Mouse (Mus musculus) right cerebral cortex, postnatal 10 days (tissue): Measurements from ENCODE around the gene Dop1a.

Experiments
- DNase-seq, 2 experiments: peaks; one replicate each; pipeline ENCODE4 v3.0.0; 2021; ENCODE audit warnings: low spot score in 2 of 2

Dop1a gene

DNA sequence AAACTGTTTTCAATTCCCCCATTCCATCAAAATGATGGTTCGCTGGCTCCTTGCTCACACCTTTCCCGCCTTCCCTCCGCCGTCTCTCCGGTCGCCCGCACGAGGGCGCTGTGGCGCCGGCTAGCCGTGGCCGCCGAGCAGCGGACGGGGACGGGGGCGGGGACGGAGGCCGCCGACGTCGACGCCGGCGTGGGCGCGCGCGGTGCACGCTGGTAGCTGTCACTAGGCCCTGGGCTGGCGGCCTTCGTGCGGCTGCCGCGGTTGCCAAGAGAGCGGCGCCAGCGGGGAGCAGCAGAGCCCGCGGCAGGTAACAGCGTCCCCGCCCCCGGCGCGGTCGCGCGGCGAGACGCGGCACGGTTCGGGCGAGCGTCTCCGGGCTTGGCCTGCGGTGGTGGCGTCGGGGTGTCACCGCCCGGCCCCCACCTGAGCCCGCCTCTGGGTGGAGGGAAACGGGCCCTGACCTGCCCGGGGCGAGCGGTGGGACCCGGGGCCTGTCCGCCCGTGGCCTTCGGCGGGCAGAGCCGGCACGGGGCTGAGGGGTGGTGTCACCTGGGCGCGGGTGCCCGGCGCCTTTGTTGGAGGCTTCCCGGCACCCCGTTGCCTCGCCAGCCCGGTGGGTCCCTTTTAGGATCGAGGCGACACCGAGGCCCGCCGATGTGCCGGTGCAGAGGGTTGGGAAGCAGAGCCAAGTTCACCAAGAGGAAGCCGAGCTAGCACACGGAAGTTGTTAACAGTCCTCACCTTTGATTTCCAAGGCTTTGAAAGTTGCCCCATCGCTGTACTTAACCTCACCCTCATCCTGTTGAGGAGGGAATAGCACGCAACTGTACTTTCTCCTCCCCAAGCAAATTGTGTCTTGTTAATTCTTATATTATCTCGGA, at the start of gene Dop1a:
Gene Dop1a, plus strand, starts transcription at position 165 of the 881 bp plus-strand sequence.
- DNase-seq = peak; percentile 91 to 93

- no peak for DNase-seq
These were observed 49.0 kb upstream of the Dop1a start for GRCm38 (mm10) chr9:86417971-86418370.

DNA sequence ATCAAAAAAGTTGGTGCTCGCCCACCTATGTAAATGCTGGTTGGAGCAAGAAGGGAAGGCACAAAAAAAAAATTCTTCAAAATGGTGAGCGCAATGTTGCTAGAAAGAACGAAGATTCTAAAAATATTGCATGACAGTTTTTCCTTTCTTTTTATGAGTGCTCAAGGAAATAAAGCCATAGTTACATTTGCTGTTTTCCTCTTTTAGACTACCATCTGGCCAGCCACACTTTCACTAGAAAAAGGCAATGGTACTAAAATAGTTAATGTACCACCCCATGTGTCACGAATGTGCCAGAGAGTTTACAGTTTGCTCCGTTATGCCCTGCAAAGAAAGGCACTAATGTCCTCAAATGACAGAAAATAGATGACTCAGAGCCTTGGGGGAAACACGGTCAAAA, 47.6 kb upstream of the Dop1a start:
- peak; percentile 35 to 62 for DNase-seq

DNA sequence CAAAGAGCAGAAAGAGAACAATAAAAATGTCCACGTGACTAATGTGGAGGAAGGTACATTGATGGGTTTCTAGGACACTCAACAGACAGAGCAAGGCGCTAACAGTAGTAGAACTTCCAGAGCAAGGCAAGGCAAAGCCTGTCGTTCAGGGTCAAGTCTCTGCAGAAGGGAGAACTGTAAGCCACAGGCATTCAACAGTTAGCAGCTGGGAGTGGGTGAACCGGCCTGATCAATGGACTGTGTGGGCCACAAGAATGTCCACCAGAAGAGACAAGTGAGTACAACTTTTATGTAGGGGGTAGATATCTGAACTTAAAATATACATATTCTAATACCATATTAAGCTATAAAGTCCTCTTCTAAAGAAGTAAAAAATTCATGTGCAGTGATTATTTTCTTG, 43.6 kb upstream of the Dop1a start:
- DNase-seq = no peak

DNA sequence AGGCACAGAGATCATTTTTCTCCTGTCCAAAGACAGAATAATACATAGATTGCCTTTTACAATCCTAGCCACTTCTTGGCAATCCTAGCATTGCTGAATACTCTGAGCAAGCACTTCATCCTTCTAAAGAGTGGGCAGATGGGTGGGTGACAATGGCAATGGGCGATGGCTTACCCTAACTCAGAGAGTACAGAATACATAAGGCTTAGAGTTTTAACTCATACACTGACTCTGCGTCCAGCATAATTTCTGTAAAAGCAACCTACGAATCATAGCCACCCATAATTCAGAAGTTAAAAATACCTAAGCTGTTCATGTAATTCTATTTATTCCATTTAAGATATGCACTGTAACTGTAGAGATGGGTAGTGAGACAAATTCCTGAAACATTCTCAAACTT, 31.4 kb upstream of the Dop1a start:
- DNase-seq = no peak

- DNase-seq = no peak
These were observed 30.3 kb upstream of the Dop1a start for GRCm38 (mm10) chr9:86436608-86437007.

DNA sequence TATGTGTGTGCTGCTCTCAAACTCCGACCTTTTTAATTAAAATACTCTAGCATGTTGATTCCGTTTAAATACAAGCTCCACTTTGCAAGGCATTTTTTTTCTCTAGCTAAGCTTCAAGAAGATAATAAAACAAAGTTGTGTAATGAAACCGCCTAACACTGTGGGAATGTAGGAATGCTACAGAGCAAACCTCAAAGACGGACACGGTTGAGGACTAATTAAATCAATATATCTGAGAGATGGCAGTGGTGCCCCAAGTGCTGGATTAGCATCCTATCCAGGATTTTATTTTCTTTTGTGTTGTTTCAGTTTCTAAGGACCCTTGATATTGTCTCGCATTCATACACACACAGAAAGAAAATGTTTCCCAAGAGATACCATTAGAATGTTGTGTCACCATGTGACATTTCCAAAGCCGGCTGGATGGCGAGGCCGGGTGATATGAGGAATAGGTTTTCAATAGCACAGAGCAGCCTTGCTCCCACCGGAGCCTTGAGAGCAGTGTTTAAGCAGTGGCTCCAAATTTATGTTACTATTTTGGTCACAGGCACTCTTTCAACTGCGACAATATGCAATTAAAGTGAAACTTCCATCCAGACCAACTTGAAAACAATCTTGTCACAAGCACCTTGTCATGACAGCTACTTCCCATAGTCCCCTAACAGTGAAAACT, 28.5 kb upstream of the Dop1a start:
- no peak for DNase-seq

DNA sequence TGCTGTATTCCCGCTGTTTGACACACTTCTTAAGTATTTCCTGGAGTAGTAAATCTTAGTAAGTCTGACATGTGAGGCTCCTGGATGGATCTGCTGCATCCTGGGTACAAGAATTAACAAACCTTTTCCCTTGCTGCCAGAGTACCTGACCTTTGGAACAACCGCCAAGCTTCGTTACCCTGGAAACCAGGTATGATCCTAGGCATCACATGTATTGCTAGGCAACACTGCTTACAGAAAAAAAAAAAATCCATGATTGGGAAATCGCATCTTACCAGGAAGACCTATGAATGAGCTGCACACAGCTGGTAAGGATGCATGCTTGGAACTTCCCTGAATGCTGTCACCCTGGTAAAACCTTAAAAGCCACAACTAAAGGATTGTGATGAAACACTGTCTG, 24.7 kb upstream of the Dop1a start:
- DNase-seq = peak in 1 of 2 experiments; percentile 34

- no peak for DNase-seq
These were observed 20.1 kb upstream of the Dop1a start for GRCm38 (mm10) chr9:86446847-86447246.

- peak in 1 of 2 experiments; percentile 18 for DNase-seq
These were observed 19.5 kb upstream of the Dop1a start for GRCm38 (mm10) chr9:86447431-86447830.

DNA sequence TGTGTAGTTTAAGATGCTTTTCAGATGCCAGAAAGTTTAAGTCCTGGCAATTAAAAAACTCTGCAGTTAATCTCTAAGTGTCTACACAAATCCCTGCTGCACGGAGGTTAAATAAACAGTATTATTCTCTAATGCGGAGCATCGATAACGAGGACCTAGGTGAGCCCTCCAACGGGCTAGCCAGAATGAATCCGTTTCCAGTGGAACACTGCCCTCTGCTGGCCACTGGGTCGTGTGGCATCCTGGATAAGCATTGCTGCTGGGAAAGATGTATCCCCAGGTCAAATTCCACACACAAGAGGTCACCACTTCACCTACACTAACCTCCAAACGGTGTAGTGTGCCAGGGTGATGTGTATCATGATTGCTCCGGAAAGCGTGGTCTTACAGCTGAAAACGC, 17.4 kb upstream of the Dop1a start:
- peak; percentile 83 to 88 for DNase-seq

- peak in 1 of 2 experiments; percentile 40 for DNase-seq
These were observed 15.9 kb upstream of the Dop1a start for GRCm38 (mm10) chr9:86451094-86451493.

GRCm38 (mm10) chr9:86451617-86452016, 15.3 kb upstream of the Dop1a start:
- DNase-seq = peak; percentile 78 to 83

GRCm38 (mm10) chr9:86453626-86454025, 13.3 kb upstream of the Dop1a start:
- no peak for DNase-seq

DNA sequence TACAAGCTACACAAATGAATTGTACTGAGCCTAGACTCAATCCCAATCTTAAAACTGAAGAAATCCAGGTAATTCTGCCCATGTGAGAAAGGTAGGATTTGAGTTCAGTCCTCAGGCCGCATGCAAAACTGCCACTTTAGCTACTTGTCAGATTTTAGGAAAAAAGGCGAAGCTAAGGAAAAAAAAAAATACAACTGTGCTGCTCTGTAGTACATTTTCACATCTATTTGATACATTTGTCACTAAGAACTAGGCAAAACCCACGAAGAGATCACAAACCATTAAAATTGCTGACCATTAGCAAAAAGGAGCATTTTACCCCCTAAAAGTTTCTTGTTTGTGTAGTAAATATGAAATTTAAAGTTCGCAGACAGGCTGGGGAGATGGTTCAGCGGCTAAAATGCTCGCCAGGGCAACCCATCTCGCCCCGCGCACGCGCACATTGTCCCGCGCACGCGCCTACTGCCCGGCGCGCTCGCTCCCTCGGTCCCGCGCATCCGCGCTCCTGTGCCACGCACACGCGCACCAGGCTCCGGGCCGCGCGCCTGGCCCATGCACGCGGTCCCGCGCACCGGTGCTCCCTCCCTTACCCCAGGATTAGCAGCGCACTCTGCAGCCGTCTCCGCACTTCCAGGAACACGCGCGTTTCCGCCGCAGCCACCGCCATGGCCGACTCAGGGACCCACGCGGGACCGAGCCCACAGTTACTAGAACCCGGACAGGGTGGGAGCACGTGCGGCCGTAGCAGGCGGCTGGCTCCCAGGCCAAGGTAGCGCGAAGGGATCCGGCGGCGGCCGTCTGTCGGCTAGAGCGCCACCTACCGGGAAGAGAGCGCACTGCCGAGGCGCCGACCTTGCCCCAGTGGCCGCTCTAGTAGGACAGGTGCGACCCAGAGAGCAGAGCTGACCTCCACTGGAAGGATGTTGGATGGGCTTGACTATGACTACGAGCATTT, 2.5 kb upstream of the Dop1a start, which contains the start of gene Ube2cbp:
Gene Ube2cbp, minus strand, starts transcription at position 800 of the 955 bp plus-strand sequence.
- peak; percentile 89 for DNase-seq

DNA sequence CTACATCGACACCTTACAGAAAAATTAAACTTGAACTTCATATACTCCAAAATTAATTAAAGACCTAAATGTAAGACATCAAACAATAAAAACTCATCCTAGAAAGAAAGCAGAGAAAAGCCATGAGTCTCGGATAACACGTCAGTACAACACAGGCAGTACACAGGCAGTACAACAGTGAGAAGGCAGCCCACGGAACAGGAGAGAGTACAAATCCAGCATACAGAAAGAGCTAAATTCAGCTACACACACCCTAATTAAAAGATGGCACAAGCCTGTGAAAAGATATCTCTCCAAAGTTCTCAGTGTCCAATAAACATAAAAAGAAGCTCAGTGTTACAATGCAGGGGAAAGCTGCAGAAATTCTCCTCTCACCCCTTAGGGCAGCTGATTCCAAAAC, 9.0 kb downstream of the Dop1a start:
- no peak for DNase-seq

- no peak for DNase-seq
These were observed 9.8 kb downstream of the Dop1a start for GRCm38 (mm10) chr9:86476763-86477162.

DNA sequence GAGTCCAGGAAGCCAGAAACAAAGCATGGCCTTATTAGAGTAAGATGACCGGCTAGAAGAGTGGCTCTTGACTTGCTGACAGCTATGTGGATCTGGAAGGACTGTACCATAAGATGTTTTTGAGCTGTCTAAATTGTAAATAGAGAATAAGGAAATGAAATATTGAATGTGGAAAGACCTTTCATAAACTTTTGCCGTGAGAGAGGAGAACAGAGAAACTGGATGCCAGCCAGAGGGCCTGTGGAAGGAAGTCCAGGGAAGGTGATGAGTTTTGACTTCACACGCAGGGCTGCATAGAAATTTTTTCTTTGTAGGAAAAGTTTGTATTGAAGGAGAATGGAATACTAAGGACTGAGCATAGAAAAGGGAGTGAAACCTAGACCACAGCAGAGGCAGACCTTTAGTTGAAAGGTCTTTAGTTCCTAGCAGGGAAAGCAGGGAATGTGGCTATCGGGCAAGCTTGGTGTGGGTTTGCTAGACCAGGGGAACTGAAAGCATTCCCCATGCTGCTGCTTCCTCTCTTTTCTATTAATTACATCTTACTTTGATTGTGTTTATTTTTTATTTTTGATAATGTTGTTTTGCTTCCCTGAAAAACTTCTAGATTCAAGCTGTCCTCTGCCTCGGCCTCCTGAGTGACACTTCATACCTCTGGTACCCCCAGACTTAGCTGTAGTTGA, 11.6 kb downstream of the Dop1a start:
- no peak for DNase-seq

DNA sequence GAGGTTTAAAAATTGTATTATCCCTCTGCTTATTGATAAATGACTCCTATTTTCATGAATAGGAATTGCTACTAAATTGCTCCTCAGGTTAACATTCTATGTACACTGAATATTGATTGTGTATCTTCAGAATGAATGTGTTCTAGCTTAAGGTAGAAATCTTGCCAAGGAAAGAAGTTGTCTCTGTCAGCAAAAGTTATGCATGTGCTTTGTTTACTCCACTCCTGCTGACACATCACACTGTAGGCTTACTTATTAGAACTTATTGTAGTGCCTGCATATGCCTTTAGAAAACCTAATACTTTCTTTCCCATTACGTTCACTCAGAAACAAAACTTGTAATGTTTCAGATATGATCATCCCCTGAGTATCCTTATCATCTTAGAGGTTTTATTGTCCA, 15.3 kb downstream of the Dop1a start:
- DNase-seq = no peak

GRCm38 (mm10) chr9:86491740-86492139, 24.8 kb downstream of the Dop1a start:
- DNase-seq = no peak

- no peak for DNase-seq
These were observed 29.3 kb downstream of the Dop1a start for GRCm38 (mm10) chr9:86496261-86496660.
